Mouse (Mus musculus): Measurements from ENCODE around the gene Prpsap1. TPM values are rescaled to one million over a fixed set of nuclear protein-coding genes. Genes with fewer than 3 reads are reported as not detected.

Prpsap1 gene
- total and polyA plus RNA-seq, 3 experiments: 79.8 to 114 (median 114) TPM

- Histone ChIP-seq H3K9ac (ENCODE audit: insufficient read depth, low read depth) (no peak overlapping the region), H3K9me3 (replicated peaks; ENCODE audit: low read length) (no peaks in the 10 kb centered on the region), H3K36me3 (replicated peaks in 1 of 2; ENCODE audit: control insufficient read depth in 1 of 2, insufficient read depth in 1 of 2, low read length in 1 of 2) (peaks cover 82 to 98% of the 10 kb centered on the region in 2 experiments), H3K4me3 (replicated peaks in 1 of 3; ENCODE audit: low read depth in 2 of 3, low read length in 2 of 3, poor library complexity in 1 of 3) (no peak overlapping the region), H3K4me2 (ENCODE audit: insufficient read depth, low read depth, poor library complexity, severe bottlenecking) (no peak overlapping the region), H3K79me2 (replicated peaks; ENCODE audit: control insufficient read depth, extremely low read depth, insufficient read depth, poor library complexity, severe bottlenecking) (no peaks in the 10 kb centered on the region), H3K4me1 (ENCODE audit: control insufficient read depth in 1 of 2, insufficient read depth in 2 of 2) (no peaks in the 10 kb centered on the region), H3K27ac (ENCODE audit: insufficient read depth, low read depth) (no peak overlapping the region), H3K27me3 (replicated peaks) (no peaks in the 10 kb centered on the region)
- in situ Hi-C loops (cut with MboI; ENCODE audit: low pct_ligation_motif_present, low pct_unique_long_range_greater_than_20kb, low sequenced_read_pairs): no loop called here
- no peak for DNase-seq (ENCODE audit: extremely low read depth)
- dilution Hi-C loops (cut with MboI; ENCODE audit: extremely low pct_ligation_motif_present, extremely low pct_unique_long_range_greater_than_20kb, low sequenced_read_pairs): no loop called here
- TF ChIP-seq USF2 (conservative IDR thresholded peaks at IDR 0.05; ENCODE audit: low read depth, low read length): no peak
- no peak for TF ChIP-seq NELFE (IDR thresholded peaks at IDR 0.05; ENCODE audit: low read depth, low read length)
- TF ChIP-seq GABPA (IDR thresholded peaks at IDR 0.05; ENCODE audit: insufficient replicate concordance, low read depth, low read length): no peak
Measured at GRCm38 (mm10) chr11:116541183-116541582, 47.2 kb upstream of the Prpsap1 start.

GRCm38 (mm10) chr11:116538142-116538735, 44.2 kb upstream of the Prpsap1 start:
- no peak overlapping the region for H3K27ac ChIP-seq (ENCODE audit: insufficient read depth, low read depth)
- peaks cover 0 to 10% of the 10 kb centered on the region in 2 experiments; a peak in 2 of 4 replicates for H3K4me1 ChIP-seq (ENCODE audit: control insufficient read depth in 1 of 2, insufficient read depth in 2 of 2)
- no peak overlapping the region for H3K9ac ChIP-seq (ENCODE audit: insufficient read depth, low read depth)
- TF ChIP-seq MEF2A (IDR thresholded peaks at IDR 0.05; ENCODE audit: borderline replicate concordance, low read depth, low read length) (no peak), POLR2A (IDR thresholded peaks at IDR 0.05; ENCODE audit: low read depth, low read length) (no peak), MAX (IDR thresholded peaks at IDR 0.05; ENCODE audit: low read length) (no peak), MAZ (IDR thresholded peaks at IDR 0.05; ENCODE audit: low read depth, low read length) (no peak), E2F4 (IDR thresholded peaks at IDR 0.05; ENCODE audit: insufficient replicate concordance, low read depth, low read length) (no peak), RAD21 (IDR thresholded peaks at IDR 0.05; ENCODE audit: low read depth, low read length) (no peak), HCFC1 (IDR thresholded peaks at IDR 0.05; ENCODE audit: low read depth, low read length) (no peak), ETS1 (conservative IDR thresholded peaks at IDR 0.05; ENCODE audit: low read depth, low read length) (no peak), TCF12 (IDR thresholded peaks at IDR 0.05; ENCODE audit: low read depth, low read length) (no peak), NELFE (IDR thresholded peaks at IDR 0.05; ENCODE audit: low read depth, low read length) (no peak), GABPA (IDR thresholded peaks at IDR 0.05; ENCODE audit: insufficient replicate concordance, low read depth, low read length) (no peak), UBTF (IDR thresholded peaks at IDR 0.05; ENCODE audit: low read depth, low read length) (no peak)
- peaks cover 10% of the 10 kb centered on the region for H3K27me3 ChIP-seq (replicated peaks)
- H3K9me3 ChIP-seq (replicated peaks; ENCODE audit: low read length): no peaks in the 10 kb centered on the region
- H3K4me3 ChIP-seq (replicated peaks in 1 of 3; ENCODE audit: low read depth in 2 of 3, low read length in 2 of 3, poor library complexity in 1 of 3): no peak overlapping the region
- DNase-seq (ENCODE audit: extremely low read depth): no peak
- H3K79me2 ChIP-seq (replicated peaks; ENCODE audit: control insufficient read depth, extremely low read depth, insufficient read depth, poor library complexity, severe bottlenecking): no peaks in the 10 kb centered on the region
- dilution Hi-C loops (cut with MboI; ENCODE audit: extremely low pct_ligation_motif_present, extremely low pct_unique_long_range_greater_than_20kb, low sequenced_read_pairs): no loop called here
- in situ Hi-C loops (cut with MboI; ENCODE audit: low pct_ligation_motif_present, low pct_unique_long_range_greater_than_20kb, low sequenced_read_pairs): loop anchor here (10.0 kb wide), 1 partner anchor 213 kb away; no protein-coding TSS in a partner anchor
- H3K4me2 ChIP-seq (ENCODE audit: insufficient read depth, low read depth, poor library complexity, severe bottlenecking): no peak overlapping the region
- peaks cover 53 to 75% of the 10 kb centered on the region in 2 experiments for H3K36me3 ChIP-seq (replicated peaks in 1 of 2; ENCODE audit: control insufficient read depth in 1 of 2, insufficient read depth in 1 of 2, low read length in 1 of 2)

Data from CH12.LX (cell line).